Mouse (Mus musculus) small intestine, adult 2 months (tissue): ENCODE results near the gene Pola1. TPM values are rescaled to one million over a fixed set of nuclear protein-coding genes. Genes with fewer than 3 reads are reported as not detected.
A peak's percentile ranks its signal among the peaks of the same experiment; 100 is the strongest.

ENCODE experiments used
- H3K27ac ChIP-seq: fragments of 200-500 bp; 2 replicates; pipeline ENCODE4 v1.5.1; 2012; ENCODE audit warnings: low read depth, low read length, control low read depth, inconsistent platforms; ENCODE audit not compliant: insufficient read depth
- H3K27me3 ChIP-seq: fragments of 200-500 bp; 2 replicates; pipeline ENCODE4 v1.6.1; 2012; ENCODE audit warnings: mild to moderate bottlenecking, moderate library complexity, low read length, inconsistent platforms; ENCODE audit not compliant: control insufficient read depth, insufficient read depth
- H3K36me3 ChIP-seq: fragments of 200-500 bp; 2 replicates; pipeline ENCODE4 v1.6.1; 2012; ENCODE audit warnings: mild to moderate bottlenecking, low read length, control low read depth, inconsistent platforms; ENCODE audit not compliant: control insufficient read depth, insufficient read depth
- H3K4me1 ChIP-seq: fragments of 200-500 bp; 2 replicates; pipeline ENCODE4 v1.6.1; 2012; ENCODE audit warnings: low read length, inconsistent platforms, mixed read lengths; ENCODE audit not compliant: control insufficient read depth, insufficient read depth, insufficient read length
- H3K4me3 ChIP-seq: fragments of 200-500 bp; 2 replicates; pipeline ENCODE4 v1.5.1; 2012; ENCODE audit warnings: low read depth, mild to moderate bottlenecking, control low read depth, inconsistent platforms, low read length, moderate library complexity
- CTCF ChIP-seq: fragments of 200-500 bp; IDR thresholded peaks from 2 replicates; pipeline ENCODE4 v1.5.1; 2012; ENCODE audit warnings: low read depth, mild to moderate bottlenecking, control low read depth, inconsistent platforms, low read length, moderate library complexity, mixed read lengths; ENCODE audit not compliant: insufficient replicate concordance, insufficient read length; ENCODE audit errors: extremely low read depth
- POLR2A ChIP-seq: fragments of 200-500 bp; IDR thresholded peaks from 2 replicates; pipeline ENCODE4 v1.6.1; 2012; ENCODE audit warnings: low read depth, mild to moderate bottlenecking, control low read depth, inconsistent platforms, low read length, moderate library complexity
- WGBS: fragments of 180-500 bp; shearing (Covaris S2); methylation state at CpG from one replicate; pipeline ENCODE4 v1.1.7; 2018; 5-methylcytosine and 5-hydroxymethylcytosine counted together
- polyA plus RNA-seq: library from polyadenylated mRNA; depleted of rRNA; stranded (reverse); fragments of >200 nt; gene quantifications from 2 replicates; pipeline ENCODE4 v1.2.3, GENCODE M21; 2012; rRNA removed

Gene Pola1
- 0.15 and 0.20 TPM in 2 replicates for polyA plus RNA-seq

GRCm38 (mm10) chrX:93631657-93632449 is at the start of gene Pola1:
Pola1 (minus strand) TSS chrX:93632155.
- Histone ChIP-seq H3K27me3 (no peaks in the 10 kb centered on the region), H3K27ac (no peak within 1 kb of the TSS), H3K4me1 (no peaks in the 10 kb centered on the region), H3K36me3 (no peaks in the 10 kb centered on the region), H3K4me3 (peak within 1 kb of the TSS; percentile 99)
- WGBS = 13% methylated on average over 53 of the region's 53 CpGs
- TF ChIP-seq POLR2A (no peak), CTCF (no peak)

GRCm38 (mm10) chrX:93676228-93676627 is 44.3 kb upstream of the Pola1 start:
- WGBS = 76% methylated on average over 2 of the region's 2 CpGs
- Histone ChIP-seq H3K27ac (no peak overlapping the region), H3K27me3 (no peaks in the 10 kb centered on the region), H3K4me3 (no peak overlapping the region), H3K4me1 (no peaks in the 10 kb centered on the region; the same call in 1 of the 2 replicates), H3K36me3 (no peaks in the 10 kb centered on the region)
- TF ChIP-seq POLR2A = no peak
- TF ChIP-seq CTCF = no peak

GRCm38 (mm10) chrX:93674836-93675795 is 43.2 kb upstream of the Pola1 start:
- Histone ChIP-seq H3K4me1 (no peaks in the 10 kb centered on the region; the same call in 1 of the 2 replicates), H3K4me3 (peak overlapping the region; percentile 10; the same call in 1 of the 2 replicates), H3K27ac (no peak overlapping the region), H3K36me3 (no peaks in the 10 kb centered on the region), H3K27me3 (no peaks in the 10 kb centered on the region)
- 10% methylated on average over 19 of the region's 19 CpGs for WGBS
- no peak for TF ChIP-seq POLR2A
- TF ChIP-seq CTCF = no peak

- no peaks in the 10 kb centered on the region for H3K36me3 ChIP-seq
Observed at GRCm38 (mm10) chrX:93674432-93674831, 42.5 kb upstream of the Pola1 start.

GRCm38 (mm10) chrX:93664787-93665186 is 32.8 kb upstream of the Pola1 start:
- H3K4me1 ChIP-seq = no peaks in the 10 kb centered on the region
- H3K27me3 ChIP-seq = no peaks in the 10 kb centered on the region
- no peak overlapping the region for H3K4me3 ChIP-seq
- 41% methylated on average over 4 of the region's 4 CpGs for WGBS
- H3K36me3 ChIP-seq = no peaks in the 10 kb centered on the region
- TF ChIP-seq POLR2A (no peak), CTCF (no peak)
- H3K27ac ChIP-seq = no peak overlapping the region

More at GRCm38 (mm10) chrX:93674432-93674831, 42.5 kb upstream of the Pola1 start:
- no peak overlapping the region for H3K4me3 ChIP-seq
- WGBS = 50% methylated on average over 3 of the region's 3 CpGs
- H3K27ac ChIP-seq = no peak overlapping the region
- no peaks in the 10 kb centered on the region for H3K27me3 ChIP-seq
- H3K4me1 ChIP-seq = no peaks in the 10 kb centered on the region; the same call in 1 of the 2 replicates
- TF ChIP-seq POLR2A = no peak
- TF ChIP-seq CTCF = no peak

- Histone ChIP-seq H3K27ac (no peak overlapping the region), H3K4me1 (no peaks in the 10 kb centered on the region), H3K27me3 (no peaks in the 10 kb centered on the region), H3K36me3 (no peaks in the 10 kb centered on the region), H3K4me3 (no peak overlapping the region)
- TF ChIP-seq CTCF (no peak), POLR2A (no peak)
- 88% methylated on average over 5 of the region's 5 CpGs for WGBS
Observed at GRCm38 (mm10) chrX:93663919-93664586, 32.1 kb upstream of the Pola1 start.

GRCm38 (mm10) chrX:93655153-93655552 is 23.2 kb upstream of the Pola1 start:
- H3K4me3 ChIP-seq = no peak overlapping the region
- TF ChIP-seq POLR2A (no peak), CTCF (no peak)
- H3K36me3 ChIP-seq = no peaks in the 10 kb centered on the region
- no peaks in the 10 kb centered on the region for H3K27me3 ChIP-seq
- WGBS = 59% methylated on average over 5 of the region's 5 CpGs
- no peak overlapping the region for H3K27ac ChIP-seq
- no peaks in the 10 kb centered on the region for H3K4me1 ChIP-seq
